9 mouse cellular contexts compared by ENCODE assay signal in genomic region chr2:33785596-33785995, GRCm38 (mm10).
DNase-seq lines count a peak whose midpoint lies in the region; ATAC-seq and TF ChIP-seq lines count a peak whose summit lies in the region.
"Had no signal": no experiment of that assay in that cellular context is flagged by ENCODE, and none has a peak within 500 bp of the region (broad histone marks: within the 10 kb centered on the region; RNA-seq: fewer than 3 reads in every experiment).

No protein-coding gene starts in this region.

- TF ChIP-seq EP300 in lung, postnatal 0 days (IDR thresholded peaks at IDR 0.05): no peak

- no peaks in the 10 kb centered on the region for H3K9me3 ChIP-seq in hindbrain, embryonic 16.5 days (ENCODE audit: control insufficient read depth, low read length)
- no peaks in the 10 kb centered on the region for H3K9me3 ChIP-seq in midbrain, embryonic 15.5 days
- H3K9me3 ChIP-seq in lung, postnatal 0 days (ENCODE audit: low read length): no peaks in the 10 kb centered on the region

- no peaks in the 10 kb centered on the region for H3K27me3 ChIP-seq in hindbrain, embryonic 16.5 days (replicated peaks; ENCODE audit: control insufficient read depth, insufficient read depth, low read length)
- no peaks in the 10 kb centered on the region for H3K27me3 ChIP-seq in midbrain, embryonic 15.5 days (replicated peaks)
- H3K27me3 ChIP-seq in lung, postnatal 0 days (replicated peaks; ENCODE audit: insufficient read depth, low read length): no peaks in the 10 kb centered on the region

- peak; percentile 78 for ATAC-seq in hindbrain, embryonic 16.5 days
- peak; percentile 48; the same call in 1 of the 2 replicates for ATAC-seq in midbrain, embryonic 15.5 days (replicated peaks)
- ATAC-seq in lung, postnatal 0 days: no peak

- peak overlapping the region; percentile 57 for H3K27ac ChIP-seq in hindbrain, embryonic 16.5 days (ENCODE audit: low read depth, low read length)
- H3K27ac ChIP-seq in midbrain, embryonic 15.5 days: peak overlapping the region; percentile 80
- no peak overlapping the region for H3K27ac ChIP-seq in lung, postnatal 0 days (ENCODE audit: low read length)
- H3K27ac ChIP-seq: macrophage had no signal

- peak; percentile 11 for DNase-seq in adrenal gland, postnatal 14 days
- no peak for DNase-seq in adrenal gland, postnatal 36 days
- peak; percentile 71 to 81 for DNase-seq in cerebellum, postnatal 25 days
- DNase-seq in kidney, adult 8-10 months: no peak
- no peak for DNase-seq in B cell, adult 2 months
- no peak for DNase-seq in lung, postnatal 0 days (ENCODE audit: low spot score)

- H3K4me3 ChIP-seq in hindbrain, embryonic 16.5 days (ENCODE audit: low read length): no peak overlapping the region
- no peak overlapping the region for H3K4me3 ChIP-seq in midbrain, embryonic 15.5 days
- no peak overlapping the region for H3K4me3 ChIP-seq in lung, postnatal 0 days (ENCODE audit: low read depth, low read length)

- no peak for TF ChIP-seq CTCF in lung, postnatal 0 days (IDR thresholded peaks at IDR 0.05)

- WGBS in hindbrain, embryonic 16.5 days: 25% methylated on average over 13 of the region's 13 CpGs
- WGBS in midbrain, embryonic 15.5 days: 16% methylated on average over 13 of the region's 13 CpGs
- 64% methylated on average over 13 of the region's 13 CpGs for WGBS in lung, postnatal 0 days

- H3K4me2 ChIP-seq in hindbrain, embryonic 16.5 days (ENCODE audit: low read length): peak overlapping the region; percentile 19; the same call in 1 of the 2 replicates
- no peak overlapping the region for H3K4me2 ChIP-seq in midbrain, embryonic 15.5 days
- H3K4me2 ChIP-seq in lung, postnatal 0 days (replicated peaks; ENCODE audit: low read depth, low read length): no peak overlapping the region

- peaks cover 43% of the 10 kb centered on the region for H3K4me1 ChIP-seq in hindbrain, embryonic 16.5 days (ENCODE audit: control insufficient read depth, insufficient read depth, low read depth, low read length)
- H3K4me1 ChIP-seq in midbrain, embryonic 15.5 days: peaks cover 58% of the 10 kb centered on the region
- H3K4me1 ChIP-seq in lung, postnatal 0 days (ENCODE audit: insufficient read depth, low read depth, low read length): no peaks in the 10 kb centered on the region

- H3K9ac ChIP-seq in hindbrain, embryonic 16.5 days (ENCODE audit: low read depth, low read length): peak overlapping the region; percentile 38
- H3K9ac ChIP-seq in midbrain, embryonic 15.5 days: peak overlapping the region; percentile 25; the same call in 1 of the 2 replicates
- H3K9ac ChIP-seq in lung, postnatal 0 days (replicated peaks; ENCODE audit: low read depth): no peak overlapping the region

- no peaks in the 10 kb centered on the region for H3K36me3 ChIP-seq in hindbrain, embryonic 16.5 days (ENCODE audit: control insufficient read depth, insufficient read depth, low read length)
- no peaks in the 10 kb centered on the region for H3K36me3 ChIP-seq in midbrain, embryonic 15.5 days (replicated peaks)
- no peaks in the 10 kb centered on the region for H3K36me3 ChIP-seq in lung, postnatal 0 days (ENCODE audit: insufficient read depth, low read length)

Comparison
In these comparisons a context has a peak if more than half of its experiments do, and no peak if none do; other contexts are left out.
1. DNase-seq: peak in adrenal gland, postnatal 14 days (single experiment) and cerebellum, postnatal 25 days (2 of 2); none in adrenal gland, postnatal 36 days (0 of 2), kidney, adult 8-10 months (0 of 2), B cell, adult 2 months (0 of 2) and lung, postnatal 0 days (single experiment).